Mouse (Mus musculus) lung, adult 2 months (tissue): Measurements from ENCODE around the gene Surf6.

Experiments
- CTCF ChIP-seq: fragments of 200-500 bp; IDR thresholded peaks from 2 replicates; pipeline ENCODE4 v1.5.1; 2011; ENCODE audit warnings: mild to moderate bottlenecking, low read length, control low read depth; ENCODE audit not compliant: insufficient read depth
- POLR2A ChIP-seq: fragments of 200-500 bp; IDR thresholded peaks from 2 replicates; pipeline ENCODE4 v1.6.1; 2011; ENCODE audit warnings: low read depth, mild to moderate bottlenecking, control low read depth, low read length, borderline replicate concordance; ENCODE audit errors: extremely low read depth

DNA sequence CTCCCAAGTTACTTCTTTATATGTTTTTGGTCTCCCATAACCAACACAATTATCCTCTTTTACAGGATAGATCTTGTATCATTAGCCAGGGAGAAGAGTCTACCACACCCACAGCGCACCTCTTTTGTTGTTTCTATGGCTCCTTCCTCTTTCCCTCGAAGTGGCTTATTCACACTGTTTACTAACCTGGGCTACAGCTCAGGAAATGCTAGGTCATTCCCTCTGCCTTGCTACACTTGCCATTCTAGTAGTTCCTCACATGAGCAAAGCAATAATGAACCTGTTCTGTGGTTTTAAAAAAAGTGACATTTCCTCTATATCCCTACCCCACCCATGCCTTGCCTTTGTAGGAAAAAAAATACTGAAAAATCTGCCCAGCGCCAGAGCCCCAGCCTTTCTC is 39.8 kb downstream of the Surf6 start:
- no peak for TF ChIP-seq CTCF
- TF ChIP-seq POLR2A, result no peak
